13 mouse cellular contexts compared by ENCODE assay signal in the genomic region with DNA sequence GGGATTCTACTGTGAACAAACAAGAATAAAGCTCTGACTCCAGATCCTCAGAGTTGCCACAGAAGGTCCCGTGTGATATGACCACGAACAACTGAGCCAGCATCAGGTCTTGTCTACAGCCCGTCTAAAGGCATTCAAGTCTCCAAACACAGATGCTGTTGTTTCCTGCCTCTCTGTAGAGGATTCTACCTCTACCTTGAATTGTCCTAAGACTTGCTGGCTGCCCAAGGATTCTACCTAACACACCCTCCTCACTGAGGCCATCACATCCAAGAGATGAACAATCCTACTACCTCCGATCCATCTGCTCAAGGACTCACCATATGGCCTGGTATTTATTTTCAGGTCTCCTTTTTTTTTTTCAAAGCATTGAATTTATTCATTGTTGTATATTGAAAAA.
"Had no signal": no experiment of that assay in that cellular context is flagged by ENCODE, and none has a peak within 500 bp of the region (broad histone marks: within the 10 kb centered on the region; RNA-seq: fewer than 3 reads in every experiment).

No protein-coding gene starts in this region.

- H3K4me1 ChIP-seq: limb, embryonic 13.5 days; liver, embryonic 15.5 days; midbrain, embryonic 13.5 days had no signal

- ATAC-seq: lung, postnatal 0 days; midbrain, embryonic 13.5 days had no signal

- H3K27ac ChIP-seq: limb, embryonic 13.5 days; liver, embryonic 15.5 days; midbrain, embryonic 13.5 days; stomach, postnatal 0 days had no signal

- H3K4me3 ChIP-seq: limb, embryonic 13.5 days; liver, embryonic 15.5 days; midbrain, embryonic 13.5 days had no signal

- H3K36me3 ChIP-seq: limb, embryonic 13.5 days; liver, embryonic 15.5 days; midbrain, embryonic 13.5 days had no signal

- DNase-seq: kidney, postnatal 25 days; left cerebral cortex, postnatal 4 days; lung, adult 2 months; lung, postnatal 36 days; right cerebral cortex, adult 18-20 months; right cerebral cortex, postnatal 25 days; thymus, adult 18-20 months; thymus, postnatal 14 days had no signal

- H3K9me3 ChIP-seq: limb, embryonic 13.5 days; liver, embryonic 15.5 days; midbrain, embryonic 13.5 days had no signal

- H3K4me2 ChIP-seq: limb, embryonic 13.5 days; liver, embryonic 15.5 days; midbrain, embryonic 13.5 days had no signal

- H3K9ac ChIP-seq: limb, embryonic 13.5 days; liver, embryonic 15.5 days; midbrain, embryonic 13.5 days had no signal

- H3K27me3 ChIP-seq: limb, embryonic 13.5 days; liver, embryonic 15.5 days; midbrain, embryonic 13.5 days had no signal
